Mouse (Mus musculus): Measurements from ENCODE around the gene Alox12b. TPM values are rescaled to one million over a fixed set of nuclear protein-coding genes. Genes with fewer than 3 reads are reported as not detected.

Gene Alox12b
- polyA plus RNA-seq, 1 experiment from 2014 or later = 0.05 TPM

- WGBS = under 1% methylated on average over 26 of the region's 33 CpGs
- Histone ChIP-seq H3K27ac (replicated peaks; ENCODE audit: low read depth, low read length) (no peak overlapping the region), H3K36me3 (ENCODE audit: control insufficient read depth, insufficient read depth, low read length) (no peaks in the 10 kb centered on the region), H3K9ac (ENCODE audit: low read length) (peak overlapping the region; percentile 53; the same call in 1 of the 2 replicates), H3K27me3 (ENCODE audit: control insufficient read depth, insufficient read depth, low read length) (0 out of 2 replicates have a peak, but pooled peaks cover 7% of the 10 kb centered on the region), H3K4me3 (ENCODE audit: low read depth, low read length) (peak overlapping the region; percentile 75), H3K9me3 (ENCODE audit: control insufficient read depth, low read length) (no peaks in the 10 kb centered on the region), H3K4me1 (ENCODE audit: control insufficient read depth, insufficient read depth, low read length) (peaks cover 20% of the 10 kb centered on the region), H3K4me2 (ENCODE audit: low read depth, severe bottlenecking) (peak overlapping the region; percentile 95)
- ATAC-seq (ENCODE audit: insufficient number of reproducible peaks, low FRiP score, low TSS enrichment, low read depth) = no peak
- peak; percentile 46 for DNase-seq (ENCODE audit: low spot score)
These were observed 35.6 kb upstream of the Alox12b start for GRCm38 (mm10) chr11:69121001-69121740.

- H3K27ac ChIP-seq (replicated peaks; ENCODE audit: low read depth, low read length) = no peak overlapping the region; the same call in 1 of the 2 replicates
- under 1% methylated on average over 29 of the region's 32 CpGs for WGBS
- no peaks in the 10 kb centered on the region for H3K36me3 ChIP-seq (ENCODE audit: control insufficient read depth, insufficient read depth, low read length)
- peak overlapping the region; percentile 95 for H3K4me2 ChIP-seq (ENCODE audit: low read depth, severe bottlenecking)
- peaks cover 22% of the 10 kb centered on the region for H3K4me1 ChIP-seq (ENCODE audit: control insufficient read depth, insufficient read depth, low read length)
- DNase-seq (ENCODE audit: low spot score) (no peak), ATAC-seq (ENCODE audit: insufficient number of reproducible peaks, low FRiP score, low TSS enrichment, low read depth) (no peak)
- H3K4me3 ChIP-seq (ENCODE audit: low read depth, low read length) = peak overlapping the region; percentile 75
- H3K27me3 ChIP-seq (ENCODE audit: control insufficient read depth, insufficient read depth, low read length) = 0 out of 2 replicates have a peak, but pooled peaks cover 7% of the 10 kb centered on the region
- peak overlapping the region; percentile 60 for H3K9ac ChIP-seq (ENCODE audit: low read length)
- H3K9me3 ChIP-seq (ENCODE audit: control insufficient read depth, low read length) = no peaks in the 10 kb centered on the region
These were observed 35.0 kb upstream of the Alox12b start for GRCm38 (mm10) chr11:69121741-69122335.

GRCm38 (mm10) chr11:69122336-69122951 is 34.3 kb upstream of the Alox12b start, which contains the start of gene 9130213A22Rik:
9130213A22Rik (minus strand) TSS chr11:69122589.
- peak within 1 kb of the TSS; percentile 75 for H3K4me3 ChIP-seq (ENCODE audit: low read depth, low read length)
- H3K4me2 ChIP-seq (ENCODE audit: low read depth, severe bottlenecking) = peak within 1 kb of the TSS; percentile 95
- peak; percentile 93 for DNase-seq (ENCODE audit: low spot score)
- peak within 1 kb of the TSS; percentile 24 for H3K27ac ChIP-seq (replicated peaks; ENCODE audit: low read depth, low read length)
- peak; percentile 55 for ATAC-seq (ENCODE audit: insufficient number of reproducible peaks, low FRiP score, low TSS enrichment, low read depth)
- H3K9me3 ChIP-seq (ENCODE audit: control insufficient read depth, low read length) = no peaks in the 10 kb centered on the region
- 0 out of 2 replicates have a peak, but pooled peaks cover 7% of the 10 kb centered on the region for H3K27me3 ChIP-seq (ENCODE audit: control insufficient read depth, insufficient read depth, low read length)
- H3K9ac ChIP-seq (ENCODE audit: low read length) = peak within 1 kb of the TSS; percentile 60
- under 1% methylated on average over 63 of the region's 66 CpGs for WGBS
- H3K4me1 ChIP-seq (ENCODE audit: control insufficient read depth, insufficient read depth, low read length) = peaks cover 22% of the 10 kb centered on the region
- no peaks in the 10 kb centered on the region for H3K36me3 ChIP-seq (ENCODE audit: control insufficient read depth, insufficient read depth, low read length)

GRCm38 (mm10) chr11:69123056-69123692 is 33.6 kb upstream of the Alox12b start:
- peak overlapping the region; percentile 75 for H3K4me3 ChIP-seq (ENCODE audit: low read depth, low read length)
- peak overlapping the region; percentile 24; the same call in 1 of the 2 replicates for H3K27ac ChIP-seq (replicated peaks; ENCODE audit: low read depth, low read length)
- ATAC-seq (ENCODE audit: insufficient number of reproducible peaks, low FRiP score, low TSS enrichment, low read depth) (no peak), DNase-seq (ENCODE audit: low spot score) (peak; percentile 97)
- peak overlapping the region; percentile 60 for H3K9ac ChIP-seq (ENCODE audit: low read length)
- peak overlapping the region; percentile 95 for H3K4me2 ChIP-seq (ENCODE audit: low read depth, severe bottlenecking)
- WGBS = under 1% methylated on average over 29 of the region's 29 CpGs
- H3K36me3 ChIP-seq (ENCODE audit: control insufficient read depth, insufficient read depth, low read length) = no peaks in the 10 kb centered on the region
- H3K27me3 ChIP-seq (ENCODE audit: control insufficient read depth, insufficient read depth, low read length) = 0 out of 2 replicates have a peak, but pooled peaks cover 7% of the 10 kb centered on the region
- H3K9me3 ChIP-seq (ENCODE audit: control insufficient read depth, low read length) = no peaks in the 10 kb centered on the region
- peaks cover 22% of the 10 kb centered on the region for H3K4me1 ChIP-seq (ENCODE audit: control insufficient read depth, insufficient read depth, low read length)

- H3K9ac ChIP-seq (ENCODE audit: low read length) = peak overlapping the region; percentile 47
- peak overlapping the region; percentile 75 for H3K4me3 ChIP-seq (ENCODE audit: low read depth, low read length)
- ATAC-seq (ENCODE audit: insufficient number of reproducible peaks, low FRiP score, low TSS enrichment, low read depth) (peak; percentile 69), DNase-seq (ENCODE audit: low spot score) (peak; percentile 98)
- no peaks in the 10 kb centered on the region for H3K36me3 ChIP-seq (ENCODE audit: control insufficient read depth, insufficient read depth, low read length)
- H3K27ac ChIP-seq (replicated peaks; ENCODE audit: low read depth, low read length) = 0 out of 2 replicates have a peak overlapping the region, but pooled peaks have one; percentile 8
- 0 out of 2 replicates have a peak, but pooled peaks cover 7% of the 10 kb centered on the region for H3K27me3 ChIP-seq (ENCODE audit: control insufficient read depth, insufficient read depth, low read length)
- no peaks in the 10 kb centered on the region for H3K9me3 ChIP-seq (ENCODE audit: control insufficient read depth, low read length)
- H3K4me2 ChIP-seq (ENCODE audit: low read depth, severe bottlenecking) = peak overlapping the region; percentile 95
- peaks cover 22% of the 10 kb centered on the region for H3K4me1 ChIP-seq (ENCODE audit: control insufficient read depth, insufficient read depth, low read length)
- under 1% methylated on average over 31 of the region's 31 CpGs for WGBS
These were observed 32.9 kb upstream of the Alox12b start for GRCm38 (mm10) chr11:69123693-69124497.

- 0 out of 2 replicates have a peak, but pooled peaks cover 7% of the 10 kb centered on the region for H3K27me3 ChIP-seq (ENCODE audit: control insufficient read depth, insufficient read depth, low read length)
- ATAC-seq (ENCODE audit: insufficient number of reproducible peaks, low FRiP score, low TSS enrichment, low read depth) = peak; percentile 73
- H3K4me3 ChIP-seq (ENCODE audit: low read depth, low read length) = peak overlapping the region; percentile 75; the same call in 1 of the 2 replicates
- H3K27ac ChIP-seq (replicated peaks; ENCODE audit: low read depth, low read length) = no peak overlapping the region
- peaks cover 17% of the 10 kb centered on the region for H3K4me1 ChIP-seq (ENCODE audit: control insufficient read depth, insufficient read depth, low read length)
- peak; percentile 84 for DNase-seq (ENCODE audit: low spot score)
- peak overlapping the region; percentile 95; the same call in 1 of the 2 replicates for H3K4me2 ChIP-seq (ENCODE audit: low read depth, severe bottlenecking)
- no peak overlapping the region for H3K9ac ChIP-seq (ENCODE audit: low read length)
- WGBS = 0% methylated on average over 3 of the region's 3 CpGs
- no peaks in the 10 kb centered on the region for H3K9me3 ChIP-seq (ENCODE audit: control insufficient read depth, low read length)
- no peaks in the 10 kb centered on the region for H3K36me3 ChIP-seq (ENCODE audit: control insufficient read depth, insufficient read depth, low read length)
These were observed 32.3 kb upstream of the Alox12b start for GRCm38 (mm10) chr11:69124498-69124847.

GRCm38 (mm10) chr11:69125041-69125851 is 31.5 kb upstream of the Alox12b start:
- Histone ChIP-seq H3K4me1 (ENCODE audit: control insufficient read depth, insufficient read depth, low read length) (peaks cover 17% of the 10 kb centered on the region), H3K36me3 (ENCODE audit: control insufficient read depth, insufficient read depth, low read length) (no peaks in the 10 kb centered on the region), H3K9ac (ENCODE audit: low read length) (no peak overlapping the region), H3K9me3 (ENCODE audit: control insufficient read depth, low read length) (no peaks in the 10 kb centered on the region), H3K27me3 (ENCODE audit: control insufficient read depth, insufficient read depth, low read length) (0 out of 2 replicates have a peak, but pooled peaks cover 7% of the 10 kb centered on the region), H3K4me3 (ENCODE audit: low read depth, low read length) (peak overlapping the region; percentile 44), H3K4me2 (ENCODE audit: low read depth, severe bottlenecking) (peak overlapping the region; percentile 93), H3K27ac (replicated peaks; ENCODE audit: low read depth, low read length) (no peak overlapping the region)
- DNase-seq (ENCODE audit: low spot score) (peak; percentile 88), ATAC-seq (ENCODE audit: insufficient number of reproducible peaks, low FRiP score, low TSS enrichment, low read depth) (0 out of 2 replicates have a peak, but pooled peaks have one; percentile 11)
- WGBS = under 1% methylated on average over 24 of the region's 24 CpGs

All from limb, embryonic 11.5 days (tissue).